Mouse (Mus musculus): Measurements from ENCODE around the gene Rnf19b.

The Rnf19b gene

GRCm38 (mm10) chr4:129079126-129079525 is 21.1 kb downstream of the Rnf19b start:
- no peak for DNase-seq (ENCODE audit: low read depth, low spot score)

- DNase-seq (ENCODE audit: low read depth, low spot score): no peak
Observed at GRCm38 (mm10) chr4:129081041-129081440, 23.0 kb downstream of the Rnf19b start.

DNA sequence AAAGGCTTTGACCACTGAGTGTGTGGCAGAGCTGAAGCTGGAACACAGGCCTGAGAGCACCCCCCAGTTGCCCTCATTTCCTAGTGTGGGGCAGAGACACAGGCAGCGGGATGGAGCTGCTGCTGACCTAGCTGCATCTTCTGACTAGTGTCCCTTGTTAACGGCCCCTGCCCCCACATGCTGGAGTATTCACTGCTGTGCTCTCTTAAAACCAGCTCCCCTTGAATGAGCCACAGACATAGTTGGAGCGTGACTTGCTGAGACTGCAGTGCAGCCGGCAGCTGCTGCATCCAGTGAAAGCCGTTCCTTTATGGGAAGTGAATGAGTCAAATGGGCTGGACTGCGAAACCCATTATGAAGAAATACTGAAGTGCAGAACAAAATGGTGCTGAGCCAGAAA is 23.4 kb downstream of the Rnf19b start:
- no peak for DNase-seq (ENCODE audit: low read depth, low spot score)

GRCm38 (mm10) chr4:129081939-129082338 is 23.9 kb downstream of the Rnf19b start:
- no peak for DNase-seq (ENCODE audit: low read depth, low spot score)

DNA sequence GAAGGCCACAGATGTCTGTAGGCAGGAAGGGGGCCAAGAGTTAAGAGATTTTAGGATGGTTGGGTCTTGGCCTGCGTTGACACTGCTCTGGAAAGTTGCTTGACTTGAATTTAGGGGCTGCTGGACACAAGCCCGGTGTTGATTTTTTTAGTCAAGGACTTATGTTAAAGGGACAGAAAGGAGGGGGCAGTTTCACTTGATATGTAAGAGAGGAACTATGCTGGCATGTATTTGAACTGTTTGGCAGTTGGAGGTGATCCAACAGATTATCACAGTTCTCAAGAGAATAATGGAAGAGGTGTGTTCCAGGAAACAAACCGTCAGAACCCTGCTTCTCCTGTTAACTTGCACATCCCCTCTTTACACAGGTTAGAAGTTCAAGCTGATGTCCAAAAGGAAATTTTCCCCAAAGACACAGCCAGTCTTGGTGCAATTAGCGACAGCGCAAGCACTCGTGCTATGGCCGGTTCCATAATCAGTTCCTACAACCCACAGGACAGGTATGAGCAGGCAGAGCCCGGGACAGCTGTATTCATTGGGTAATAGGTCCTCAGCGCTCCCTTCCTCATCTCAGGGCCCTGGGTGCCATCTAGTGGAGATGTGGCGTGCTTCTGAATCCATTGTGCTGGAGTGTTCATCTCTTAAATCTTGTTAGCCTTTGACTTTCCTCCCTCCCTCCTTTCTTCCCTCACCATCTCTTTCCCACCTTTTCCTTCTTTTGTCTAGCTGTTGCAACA is 24.5 kb downstream of the Rnf19b start:
- DNase-seq (ENCODE audit: low read depth, low spot score): no peak

DNA sequence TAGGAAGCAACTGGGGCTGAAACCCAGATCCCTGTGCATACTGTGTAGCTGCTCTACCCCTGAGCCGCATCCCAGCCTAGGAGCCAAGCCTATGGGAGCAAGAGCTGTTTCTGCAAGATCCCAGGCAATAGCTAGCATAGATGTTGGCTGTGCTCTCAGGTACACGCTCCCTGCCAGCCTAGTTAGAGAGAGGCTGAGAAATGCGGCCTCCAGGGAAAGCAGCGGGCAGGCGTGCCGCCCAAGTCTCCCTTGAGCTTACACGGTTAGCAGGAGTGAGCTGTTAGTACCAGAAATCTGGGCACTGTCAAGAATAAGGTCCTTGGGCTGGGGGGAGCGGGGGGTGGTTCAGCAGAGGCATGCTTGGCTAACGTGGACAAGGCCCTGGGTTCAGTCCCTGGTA is 26.8 kb downstream of the Rnf19b start:
- no peak for DNase-seq (ENCODE audit: low read depth, low spot score)

GRCm38 (mm10) chr4:129086078-129086477 is 28.0 kb downstream of the Rnf19b start:
- peak; percentile 47 for DNase-seq (ENCODE audit: low read depth, low spot score)

DNA sequence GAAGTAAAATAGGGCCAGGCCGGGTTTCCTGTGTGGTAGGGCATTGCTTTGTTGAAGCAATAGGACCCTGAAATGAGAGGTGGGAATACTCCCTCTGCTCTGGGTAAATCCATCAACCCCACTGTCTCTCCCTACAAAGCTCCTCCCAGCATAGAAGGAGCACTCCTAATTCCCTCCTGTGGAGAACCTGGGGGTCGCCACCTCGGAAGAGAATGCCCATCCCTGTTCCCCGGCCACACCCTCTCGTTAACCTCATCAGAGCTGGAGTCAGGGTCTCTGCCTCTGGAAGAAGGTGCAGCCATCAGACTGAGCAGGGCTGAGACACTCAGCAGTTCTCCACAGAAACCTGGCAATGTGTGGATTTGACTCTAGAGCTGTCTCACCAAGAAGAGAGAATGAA is 29.8 kb downstream of the Rnf19b start:
- no peak for DNase-seq (ENCODE audit: low read depth, low spot score)

- no peak for DNase-seq (ENCODE audit: low read depth, low spot score)
Observed at GRCm38 (mm10) chr4:129095276-129095675, 37.2 kb downstream of the Rnf19b start.

- no peak for DNase-seq (ENCODE audit: low read depth, low spot score)
Observed at GRCm38 (mm10) chr4:129097006-129097405, 38.9 kb downstream of the Rnf19b start.

GRCm38 (mm10) chr4:129102133-129102829 is 44.2 kb downstream of the Rnf19b start:
- no peak for DNase-seq (ENCODE audit: low read depth, low spot score)

- no peak for DNase-seq (ENCODE audit: low read depth, low spot score)
Observed at GRCm38 (mm10) chr4:129105356-129105755, 47.3 kb downstream of the Rnf19b start, which contains the start of gene Tmem54. Gene Tmem54 (plus strand): TSS chr4:129105548.

- DNase-seq (ENCODE audit: low read depth, low spot score): no peak
Observed at GRCm38 (mm10) chr4:129106073-129106472, 48.0 kb downstream of the Rnf19b start.

DNA sequence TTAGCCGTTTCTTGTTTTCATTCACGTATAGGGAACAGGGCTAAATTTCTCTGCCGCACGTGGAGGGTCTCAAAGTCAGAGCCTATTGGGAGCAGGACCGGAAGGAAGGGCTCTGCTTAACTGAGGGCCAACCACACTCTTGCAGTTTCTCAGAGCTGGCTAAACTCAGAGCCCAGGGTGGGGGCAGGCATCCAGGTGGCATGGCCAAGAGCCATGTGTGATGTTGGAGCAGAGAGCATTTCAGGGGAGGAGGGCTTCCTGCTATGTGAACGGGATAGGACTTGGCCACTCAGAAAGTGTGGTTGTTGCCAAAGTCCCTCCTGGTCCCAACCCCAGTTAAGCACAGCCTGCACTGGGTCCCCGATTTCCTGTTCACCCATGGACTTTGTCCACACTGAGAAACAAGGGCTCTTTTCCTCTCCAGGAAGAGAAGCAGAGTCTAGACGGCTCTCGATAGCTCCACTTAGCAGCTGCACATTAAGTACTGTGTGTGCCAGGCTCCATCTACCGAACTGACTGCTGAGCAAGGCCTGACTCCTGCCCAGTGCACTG is 49.4 kb downstream of the Rnf19b start:
- DNase-seq (ENCODE audit: low read depth, low spot score): no peak

- DNase-seq (ENCODE audit: low read depth, low spot score): no peak
Observed at GRCm38 (mm10) chr4:129108624-129109023, 50.6 kb downstream of the Rnf19b start.

- DNase-seq (ENCODE audit: low read depth, low spot score): no peak
Observed at GRCm38 (mm10) chr4:129110804-129111203, 52.7 kb downstream of the Rnf19b start.

DNA sequence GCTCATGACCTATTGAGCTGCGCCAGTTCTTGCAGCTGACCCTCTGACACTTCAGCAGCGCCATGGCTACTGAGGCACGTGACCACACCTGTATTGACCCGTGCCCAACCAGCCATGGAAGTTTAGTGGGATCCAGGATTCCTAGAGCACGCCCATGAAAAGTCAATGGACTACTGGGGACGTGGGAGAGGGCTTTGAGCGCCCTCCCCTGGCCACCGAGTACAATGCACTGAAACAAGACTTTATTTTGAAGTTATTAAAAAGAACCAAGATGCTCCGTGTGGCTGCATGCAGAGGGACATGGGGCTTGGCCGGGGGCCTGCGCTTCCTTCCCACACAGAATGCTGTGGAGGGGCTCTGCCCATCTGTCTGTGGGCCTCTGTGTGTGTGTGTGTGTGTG is 53.3 kb downstream of the Rnf19b start:
- DNase-seq (ENCODE audit: low read depth, low spot score): no peak

- no peak for DNase-seq (ENCODE audit: low read depth, low spot score)
Observed at GRCm38 (mm10) chr4:129112231-129112630, 54.2 kb downstream of the Rnf19b start.

DNA sequence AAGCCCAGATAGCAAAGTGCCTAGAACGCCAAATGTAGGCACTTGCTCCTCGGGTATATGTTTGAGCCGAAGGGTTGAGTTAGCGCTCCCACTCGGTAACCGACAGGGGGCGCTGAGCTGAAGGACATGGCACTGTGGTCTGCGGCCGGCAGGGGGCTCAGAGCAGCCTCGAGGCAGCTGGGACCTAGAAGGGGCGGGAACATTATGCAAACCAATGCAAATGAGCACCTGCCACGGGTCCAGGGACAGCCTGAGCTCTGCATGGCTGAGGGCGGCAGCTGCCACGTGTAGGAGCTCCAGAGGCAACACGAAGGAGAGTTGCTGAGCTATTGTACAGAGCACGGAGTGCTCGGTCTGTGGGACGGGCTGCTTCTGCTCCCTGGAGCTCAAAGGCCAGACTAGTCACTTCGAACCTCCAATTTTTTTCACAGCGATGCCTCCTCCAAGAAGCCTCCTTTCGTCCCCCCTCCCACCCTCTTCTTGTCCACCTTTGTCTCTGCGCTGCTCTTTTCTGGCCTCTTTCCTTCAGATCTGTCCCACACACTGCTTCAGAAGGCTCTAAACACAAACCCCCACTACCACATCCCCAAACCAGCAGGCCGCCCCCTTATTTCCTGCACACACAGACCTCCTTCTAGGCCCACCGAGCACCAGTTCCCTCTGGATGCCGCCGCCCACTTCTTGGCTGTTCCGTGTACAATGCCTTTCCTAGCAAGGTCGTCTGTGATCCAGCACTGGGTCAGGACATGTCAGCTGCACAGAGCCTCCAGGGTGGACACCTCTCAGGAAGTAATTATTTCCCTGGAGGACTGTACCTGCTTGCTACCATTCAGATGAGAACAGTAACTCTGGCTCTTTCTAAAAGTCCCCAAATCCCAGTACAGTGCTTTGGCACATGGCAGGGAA is 55.3 kb downstream of the Rnf19b start:
- peak; percentile 50 for DNase-seq (ENCODE audit: low read depth, low spot score)

DNA sequence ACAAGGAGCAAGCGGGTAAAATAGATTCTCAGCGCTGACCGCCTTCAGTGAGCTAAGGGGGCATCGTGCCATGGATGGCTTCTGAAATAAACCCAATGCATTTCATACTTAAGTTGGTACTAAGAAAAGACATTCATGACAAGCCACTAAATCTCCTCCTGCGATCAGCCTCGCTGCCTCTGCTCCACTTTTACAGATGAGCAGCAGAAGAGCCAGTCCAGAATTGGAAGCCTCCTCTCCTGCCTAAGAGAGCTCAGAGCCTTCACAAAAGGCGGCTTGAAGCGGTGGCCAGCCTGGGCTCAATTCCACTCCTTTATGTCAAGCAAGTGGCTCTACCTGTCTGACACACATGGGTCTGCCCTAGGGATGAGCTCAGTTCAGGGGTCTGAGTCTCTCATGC is 58.6 kb downstream of the Rnf19b start:
- no peak for DNase-seq (ENCODE audit: low read depth, low spot score)

DNA sequence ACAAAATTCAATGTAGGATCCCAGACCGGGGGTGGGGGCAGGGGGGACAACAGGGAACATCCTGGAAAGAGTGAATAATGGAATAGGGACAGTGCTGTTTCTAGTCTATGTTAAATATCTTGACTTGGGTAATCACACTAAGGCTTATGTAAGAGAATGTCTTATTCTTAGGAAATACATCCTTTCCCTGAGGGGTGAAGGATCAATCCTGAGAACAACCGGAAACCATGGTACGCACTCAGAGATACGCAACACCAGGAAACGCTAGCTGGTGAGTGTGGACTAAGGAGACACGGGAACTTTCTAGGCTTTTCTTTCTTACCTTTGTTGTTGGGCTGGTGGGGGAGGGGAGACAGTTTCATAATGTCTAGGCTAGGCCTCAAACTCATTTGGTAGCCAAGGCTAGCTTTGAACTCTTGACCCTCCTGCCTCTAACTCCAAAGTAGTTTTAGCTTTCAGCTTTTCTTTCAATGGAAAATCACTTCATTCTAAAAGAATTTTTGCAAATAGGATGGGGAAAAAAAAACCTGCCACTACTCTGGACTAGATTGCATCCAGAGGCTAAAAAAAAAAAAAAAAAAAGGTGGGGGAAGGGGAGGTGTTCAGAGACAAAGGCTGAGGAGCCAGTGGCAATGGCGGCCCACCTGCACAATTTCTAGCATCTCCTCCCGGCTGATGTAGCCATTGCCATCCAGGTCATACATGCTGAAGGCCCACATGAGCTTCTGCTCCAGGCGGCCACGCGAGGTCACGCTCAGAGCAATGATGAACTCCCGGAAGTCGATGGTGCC is 59.8 kb downstream of the Rnf19b start:
- DNase-seq (ENCODE audit: low read depth, low spot score): no peak

Data from retina, adult 2 months (tissue).